Mouse (Mus musculus): ENCODE results near the gene Ehmt2.
A peak's percentile ranks its signal among the peaks of the same experiment; 100 is the strongest.

Gene Ehmt2

DNA sequence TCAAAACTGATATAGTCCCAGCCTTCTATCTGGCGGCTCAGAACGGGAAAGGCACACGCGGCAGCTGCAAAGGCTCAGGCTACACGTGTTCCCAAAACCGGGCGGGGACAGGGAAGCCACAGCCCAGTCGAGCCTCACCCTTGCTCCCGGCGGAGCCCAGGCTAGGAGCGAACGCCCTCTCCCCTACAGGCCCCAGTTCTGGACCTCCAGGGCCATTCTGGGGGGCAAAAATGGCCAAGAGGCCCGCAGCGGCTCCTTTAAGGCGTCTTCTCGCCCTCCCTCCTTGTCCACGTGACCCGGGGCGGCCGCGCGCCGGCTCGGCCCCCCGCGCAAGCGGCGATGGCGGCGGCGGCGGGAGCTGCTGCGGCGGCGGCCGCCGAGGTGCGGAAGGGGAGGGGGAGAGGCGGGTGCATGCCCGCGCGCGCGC is at the start of gene Ehmt2, which contains the start of gene C2:
TSS of gene Ehmt2 (plus strand) at position 310 of the 427 bp plus-strand sequence.
TSS of gene C2 (minus strand) at position 106 of the 427 bp plus-strand sequence.
- DNase-seq, result peak; percentile 80

DNA sequence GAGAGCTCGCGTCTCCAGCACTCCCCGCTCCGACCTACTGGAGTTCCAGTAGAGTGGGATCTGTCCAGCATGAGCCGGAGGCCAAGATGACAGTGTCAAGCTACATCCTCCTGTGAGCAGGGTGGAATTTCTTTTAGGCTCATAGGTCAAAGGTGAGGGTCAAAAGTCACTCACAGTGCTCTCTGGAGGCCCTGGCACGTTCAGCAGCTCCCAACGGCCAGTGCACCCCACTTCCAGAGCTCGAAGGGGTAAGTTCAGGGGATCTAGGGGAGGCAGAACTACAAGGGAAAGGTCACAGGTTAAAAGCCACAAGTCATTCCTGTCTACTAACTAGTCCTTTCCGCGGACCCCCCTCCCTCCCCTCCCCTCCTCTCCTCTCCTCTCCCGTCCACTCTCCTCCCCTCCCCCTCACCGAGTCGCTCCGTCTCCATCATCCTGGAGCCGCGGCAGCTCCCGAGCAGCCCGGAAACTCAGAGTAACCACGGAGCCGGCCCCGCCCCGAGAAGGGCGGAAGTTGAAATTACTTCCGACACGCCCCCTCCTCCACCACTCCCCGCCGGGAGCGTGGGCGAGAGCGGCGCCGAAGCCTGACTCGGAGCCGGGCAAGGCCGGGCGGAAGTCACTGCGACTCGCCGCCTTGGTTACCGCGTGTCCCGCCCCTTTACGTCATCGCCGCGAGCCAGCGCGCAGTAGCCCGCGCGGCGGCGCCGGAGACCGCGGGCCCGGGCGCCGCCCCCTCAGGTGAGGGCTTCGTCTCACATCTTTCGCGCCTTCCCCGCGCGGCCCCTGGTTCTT is 48.4 kb upstream of the Ehmt2 start, which contains the start of the genes Skiv2l and Nelfe:
TSS of gene Skiv2l (minus strand) at position 489 of the 795 bp plus-strand sequence.
TSS of gene Nelfe (plus strand) at position 670 of the 795 bp plus-strand sequence.
- DNase-seq, result peak; percentile 98

DNA sequence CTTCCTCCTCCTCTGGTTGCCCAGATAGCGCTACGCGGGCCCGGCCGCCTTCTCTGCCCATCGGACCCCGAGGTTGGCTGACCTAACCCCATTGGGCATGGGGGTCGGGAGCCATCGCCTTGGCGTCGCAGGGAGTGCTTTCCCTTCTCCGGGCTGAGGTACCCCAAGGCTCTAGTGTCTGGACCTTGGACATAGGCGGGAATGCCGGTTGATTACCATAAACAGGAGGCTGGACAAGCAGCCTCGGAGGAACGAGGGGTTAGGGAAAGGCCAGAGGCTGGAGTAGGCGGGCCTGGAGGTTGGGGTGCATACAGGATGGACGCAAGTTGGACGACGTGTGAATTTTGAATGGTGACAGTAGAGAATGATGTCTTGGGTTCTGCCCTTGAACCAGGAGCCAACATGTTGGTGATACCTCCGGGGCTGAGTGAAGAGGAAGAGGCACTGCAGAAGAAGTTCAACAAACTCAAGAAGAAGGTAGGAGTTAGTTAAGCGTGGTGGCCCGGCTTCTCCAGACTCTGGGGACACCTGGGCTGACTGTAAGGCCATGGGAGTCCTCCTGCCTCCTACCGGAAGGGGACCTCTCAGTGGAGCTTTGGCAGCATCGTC is 47.6 kb upstream of the Ehmt2 start:
- no peak for DNase-seq

DNA sequence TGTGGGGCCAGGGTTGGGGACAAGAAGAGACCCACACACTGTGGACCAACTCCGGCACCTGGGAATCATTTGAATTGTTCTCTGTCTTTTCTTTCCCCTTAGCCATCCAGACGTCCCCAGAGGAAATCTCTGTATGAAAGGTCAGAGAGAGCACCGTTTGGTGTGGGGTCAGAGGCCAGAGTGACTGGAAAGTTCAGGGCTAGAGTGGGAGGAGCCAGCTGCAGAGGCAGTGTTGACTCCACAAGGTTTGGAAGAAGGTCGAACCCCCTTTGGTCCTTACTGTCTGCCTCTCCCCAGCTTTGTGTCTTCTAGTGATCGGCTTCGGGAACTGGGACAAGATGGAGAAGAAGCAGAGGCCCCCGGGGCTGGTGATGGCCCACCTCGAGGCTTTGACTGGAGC is 44.8 kb upstream of the Ehmt2 start:
- DNase-seq, result no peak

DNA sequence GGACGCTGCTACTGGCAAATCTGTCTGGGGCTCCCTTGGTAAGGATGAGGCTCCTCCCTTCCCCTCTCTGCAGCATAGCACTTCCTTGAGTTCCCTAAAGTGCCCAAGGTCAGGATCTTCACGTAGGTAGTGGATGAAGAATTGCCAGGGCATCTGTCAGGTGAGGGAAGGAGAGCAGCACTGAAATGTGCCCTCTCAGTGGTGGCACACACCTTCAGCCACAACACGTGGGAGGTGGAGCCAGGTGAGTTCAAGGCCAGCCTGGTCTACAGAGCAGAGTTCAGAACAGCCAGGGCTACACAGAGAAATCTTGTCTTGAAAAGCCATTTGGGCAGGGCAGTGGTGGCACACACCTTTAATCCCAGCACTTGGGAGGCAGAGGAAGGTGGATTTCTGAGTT is 43.5 kb upstream of the Ehmt2 start:
- no peak for DNase-seq

DNA sequence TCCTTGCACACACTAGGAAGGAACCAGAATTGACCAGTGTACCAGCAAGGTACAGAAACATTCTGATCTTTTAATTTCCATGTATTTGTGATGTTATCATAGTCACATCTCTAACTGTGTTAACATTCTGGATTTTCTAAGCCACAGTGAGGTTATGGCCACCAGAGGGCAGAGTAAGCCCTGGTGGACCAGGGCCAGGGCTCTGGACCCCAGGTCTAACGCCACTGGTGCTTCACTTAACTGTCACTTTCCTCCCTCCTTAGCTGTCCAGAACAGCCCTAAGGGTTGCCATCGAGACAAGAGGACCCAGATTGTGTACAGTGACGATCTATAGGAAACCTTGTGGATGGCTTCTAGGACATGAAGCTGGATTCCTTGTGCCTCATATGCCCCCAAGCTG is 42.4 kb upstream of the Ehmt2 start:
- peak; percentile 50 for DNase-seq

DNA sequence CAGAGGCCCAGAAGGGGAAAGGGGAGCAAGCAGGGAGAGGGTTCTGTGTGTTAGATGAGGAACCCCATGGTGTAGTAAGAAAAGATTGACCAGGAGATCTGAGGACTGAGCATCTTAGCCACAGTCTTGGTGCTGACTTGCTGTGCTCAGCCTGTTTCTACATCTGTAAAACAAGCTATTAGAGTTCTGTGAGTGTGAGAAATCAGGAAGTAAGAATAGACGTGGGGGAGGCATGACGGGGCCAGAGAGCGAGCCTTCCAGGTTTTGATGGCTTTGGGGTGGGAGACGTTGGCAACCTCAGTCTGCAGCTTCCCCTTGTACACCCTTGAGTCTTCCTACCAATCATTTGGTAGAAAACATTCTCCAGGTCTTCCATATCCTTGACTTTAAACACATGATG is 39.6 kb upstream of the Ehmt2 start:
- DNase-seq, result no peak

DNA sequence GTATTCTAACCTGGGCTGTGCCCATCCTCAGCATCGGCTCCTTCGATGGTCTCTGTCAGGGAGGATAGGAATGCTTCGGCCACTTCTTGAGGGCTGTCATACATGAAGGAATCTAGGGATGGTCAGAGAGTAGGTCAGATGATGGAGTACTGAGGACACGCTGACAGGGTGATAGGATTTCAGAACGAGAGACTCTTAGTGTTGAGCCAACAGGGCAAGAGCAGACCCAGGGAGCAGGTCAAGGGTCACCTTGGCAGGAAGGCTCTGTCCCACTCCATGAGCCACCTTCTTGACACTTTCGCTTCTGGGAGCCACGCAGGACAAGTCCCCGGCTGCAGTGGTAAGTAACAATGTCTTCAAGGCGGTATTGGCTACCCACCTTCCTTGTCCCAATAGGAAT is 37.8 kb upstream of the Ehmt2 start:
- no peak for DNase-seq

DNA sequence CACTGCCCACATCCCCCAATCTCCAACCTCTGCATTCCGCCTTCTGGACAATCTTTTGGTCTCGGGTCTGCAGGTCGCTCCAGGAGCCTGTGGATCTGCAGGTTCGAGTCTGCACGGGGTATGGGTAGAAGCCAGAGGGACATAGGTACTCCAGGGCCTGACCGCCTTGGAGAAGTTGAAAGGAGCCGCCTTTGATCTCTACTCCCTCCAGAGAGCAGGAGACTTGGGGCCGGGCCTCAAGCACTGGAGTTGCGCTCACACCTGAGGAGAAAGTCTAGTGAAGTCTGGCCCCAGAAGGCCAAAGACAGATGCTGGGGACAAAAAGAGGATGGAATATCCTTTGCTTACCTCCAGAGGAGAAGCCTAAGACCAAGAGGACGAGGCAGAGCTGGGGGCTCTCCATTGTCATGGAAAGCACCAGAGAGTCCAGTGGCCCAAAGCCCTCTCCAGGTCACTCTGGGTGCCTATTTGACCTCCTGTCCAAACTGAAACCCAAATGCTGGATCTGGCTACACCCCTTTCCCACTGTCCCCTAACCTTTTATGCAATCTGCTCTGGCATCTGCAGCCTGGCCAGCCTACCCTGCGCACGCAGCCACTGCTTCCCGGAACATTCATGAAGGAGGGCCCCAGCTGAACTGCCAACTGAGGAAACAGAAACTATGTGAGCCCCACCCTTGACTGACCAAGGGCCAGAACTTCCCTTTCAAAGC is 36.4 kb upstream of the Ehmt2 start:
- peak; percentile 36 for DNase-seq

DNA sequence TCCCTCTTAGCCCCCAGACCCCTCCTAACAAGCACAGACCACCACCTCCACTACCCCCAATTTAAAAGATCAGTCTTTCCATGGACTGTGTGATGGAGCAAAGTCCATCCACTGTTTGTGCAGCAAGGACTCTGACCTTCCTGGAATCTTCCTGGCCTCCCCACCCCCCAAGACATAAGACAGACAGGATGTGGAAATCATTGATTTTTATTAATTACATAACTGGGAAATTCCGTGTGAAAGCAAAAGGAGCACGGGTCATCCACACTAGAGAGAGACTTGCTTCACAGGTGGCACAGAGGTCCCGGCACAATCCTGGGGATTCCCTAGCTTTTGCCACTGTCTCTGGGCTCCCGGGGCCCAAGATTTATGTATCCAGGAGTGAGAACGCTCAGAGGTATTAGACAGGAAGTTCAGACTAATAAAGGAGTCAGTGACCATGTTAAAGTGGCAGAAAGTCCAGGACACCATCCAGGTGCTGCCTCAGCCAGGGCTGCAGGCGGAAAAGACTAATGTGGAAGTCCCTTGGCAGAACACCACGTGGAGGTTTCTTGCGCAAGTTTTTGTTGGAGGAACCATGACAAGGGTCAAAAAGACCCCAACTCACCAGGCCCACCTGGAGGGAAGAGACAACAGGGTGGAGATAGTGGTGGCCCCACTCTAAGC is 35.7 kb upstream of the Ehmt2 start, which contains the start of gene Cfb:
TSS of gene Cfb (minus strand) at position 103 of the 666 bp plus-strand sequence.
- DNase-seq, result no peak

DNA sequence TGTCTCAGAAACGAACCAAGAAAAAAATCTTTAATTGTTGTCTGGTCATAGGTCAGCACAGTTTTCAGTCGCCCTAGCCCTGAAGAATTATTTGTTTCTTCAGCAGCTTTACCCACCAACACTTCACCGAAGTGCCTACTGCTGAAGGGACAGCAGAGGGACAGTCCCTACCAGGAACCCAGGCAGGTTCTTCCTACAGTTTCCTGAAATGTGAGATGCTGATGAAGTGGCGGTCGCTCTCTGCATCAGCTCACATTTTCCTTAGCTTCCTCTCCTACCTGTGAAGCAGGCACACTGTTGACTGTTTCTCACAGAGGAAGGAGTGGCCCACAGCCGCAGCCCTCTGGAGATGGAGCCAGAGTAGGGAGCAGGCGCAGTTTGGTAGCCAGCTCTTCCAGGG is 32.3 kb upstream of the Ehmt2 start:
- no peak for DNase-seq

DNA sequence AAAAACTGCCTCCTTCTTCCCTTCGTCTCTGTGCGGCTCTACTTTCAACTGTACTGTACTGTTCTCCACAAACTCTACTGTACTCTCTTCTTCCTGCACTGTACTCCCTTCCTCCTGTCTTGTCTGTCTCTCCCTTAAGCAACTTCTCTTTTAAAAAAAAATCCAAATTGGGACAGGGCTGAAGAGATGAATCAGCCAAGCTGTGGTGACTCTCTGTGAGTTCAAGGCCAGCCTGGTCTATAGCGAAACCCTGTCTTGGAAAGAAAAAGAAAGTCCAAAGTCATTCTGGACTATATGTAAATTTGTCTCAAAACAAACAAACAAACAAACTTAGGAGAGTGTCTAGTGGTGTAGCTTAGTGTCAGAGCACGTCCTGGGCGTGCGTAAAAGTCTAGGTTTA is 23.9 kb upstream of the Ehmt2 start:
- DNase-seq, result no peak

DNA sequence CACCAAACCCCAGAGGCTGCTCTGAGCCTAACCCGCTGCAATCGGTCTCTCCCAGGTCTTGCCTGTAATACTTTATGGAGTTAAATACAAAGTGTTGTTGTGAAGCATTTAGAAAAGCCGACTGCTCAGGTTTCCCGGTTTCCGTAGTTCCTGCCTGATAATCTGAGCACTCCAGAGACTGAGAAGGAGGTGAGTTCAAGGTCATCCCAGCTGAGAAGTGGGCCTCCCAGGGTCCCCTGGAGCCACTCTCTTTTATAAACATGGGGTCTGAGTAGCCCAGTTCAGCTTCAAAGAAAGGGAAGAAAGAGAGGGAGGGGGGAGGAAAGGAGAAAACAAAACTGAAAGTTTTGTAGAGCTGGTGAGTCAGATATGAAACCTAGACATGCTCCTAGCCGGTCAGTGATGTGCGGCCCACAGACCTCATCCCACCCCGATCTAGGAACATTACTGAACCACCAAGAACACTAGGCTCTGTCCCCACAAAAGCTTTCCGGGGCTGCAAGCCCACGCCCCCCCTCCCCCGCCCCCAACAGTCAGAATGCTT is 18.9 kb upstream of the Ehmt2 start, which contains the start of gene Zbtb12:
TSS of gene Zbtb12 (plus strand) at position 148 of the 544 bp plus-strand sequence.
- DNase-seq, result no peak

DNA sequence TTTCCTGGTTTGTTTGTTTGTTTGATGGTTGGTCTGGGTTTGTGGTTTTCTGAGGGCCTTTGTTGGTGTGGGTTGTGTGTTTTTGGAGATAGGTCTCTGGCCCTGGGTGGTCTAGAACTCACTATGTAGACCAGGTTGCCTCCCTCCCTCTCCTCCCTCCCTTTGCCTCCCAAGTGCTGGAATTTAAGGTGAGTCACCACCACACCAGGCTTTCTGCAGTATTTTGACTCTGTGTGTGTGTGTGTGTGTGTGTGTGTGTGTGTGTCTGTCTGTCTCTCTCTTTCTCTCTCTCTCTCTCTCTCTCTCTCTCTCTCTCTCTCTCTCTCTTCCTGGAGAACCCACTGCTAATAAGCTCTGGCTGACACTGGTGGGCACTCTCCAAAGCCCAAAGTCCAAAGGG is 17.1 kb upstream of the Ehmt2 start:
- DNase-seq, result no peak

DNA sequence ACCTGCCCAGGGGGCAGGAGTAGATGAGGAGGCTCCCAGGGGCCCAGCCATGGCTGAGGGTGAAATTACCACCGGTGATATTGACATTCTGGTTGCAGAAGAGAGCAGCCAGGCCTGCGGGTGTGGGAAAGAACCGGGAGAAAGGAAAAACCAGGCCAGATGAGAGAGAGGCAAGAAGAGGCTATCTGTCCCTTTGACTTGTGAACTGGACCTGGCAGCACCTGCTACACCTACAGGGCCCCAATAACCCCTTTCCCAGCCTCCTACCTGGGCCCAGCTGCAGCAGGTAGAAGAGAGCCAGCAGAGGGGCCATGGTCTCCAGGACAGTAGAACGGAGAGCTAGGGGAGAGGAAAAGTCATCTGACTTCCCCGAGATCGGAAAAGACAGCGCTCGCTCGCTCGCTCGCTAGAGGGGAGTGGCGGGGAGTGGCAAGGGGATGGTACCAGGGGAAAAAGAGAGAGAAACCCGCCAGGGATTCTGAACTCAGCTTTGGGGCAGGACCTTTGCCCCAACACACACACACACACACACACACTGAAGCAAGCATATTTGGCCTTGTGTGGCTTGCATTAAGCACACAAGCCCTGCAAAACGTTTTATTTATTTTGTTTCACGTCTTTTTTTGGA is 16.5 kb upstream of the Ehmt2 start, which contains the start of gene Gm20547:
TSS of gene Gm20547 (minus strand) at position 360 of the 628 bp plus-strand sequence.
- peak; percentile 45 for DNase-seq

DNA sequence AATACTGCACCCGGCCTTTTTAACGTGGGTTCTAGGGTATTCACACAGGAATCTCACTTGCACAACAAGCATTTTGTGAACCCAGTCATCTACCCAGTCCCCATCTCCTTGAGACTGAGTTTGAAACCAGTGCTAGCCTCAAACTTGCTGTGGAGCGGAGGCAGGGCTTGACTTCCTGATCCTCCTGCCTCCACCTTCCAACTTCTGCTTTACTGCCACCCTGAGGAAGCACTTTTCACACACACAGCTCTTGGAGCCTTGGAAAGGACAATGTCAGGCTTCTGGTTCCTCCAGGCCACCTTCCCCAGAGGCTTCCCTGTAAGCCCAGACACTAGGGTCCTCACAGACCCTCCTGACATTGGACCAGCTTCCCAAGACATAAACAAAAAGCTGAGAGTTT is 14.9 kb upstream of the Ehmt2 start:
- no peak for DNase-seq

DNA sequence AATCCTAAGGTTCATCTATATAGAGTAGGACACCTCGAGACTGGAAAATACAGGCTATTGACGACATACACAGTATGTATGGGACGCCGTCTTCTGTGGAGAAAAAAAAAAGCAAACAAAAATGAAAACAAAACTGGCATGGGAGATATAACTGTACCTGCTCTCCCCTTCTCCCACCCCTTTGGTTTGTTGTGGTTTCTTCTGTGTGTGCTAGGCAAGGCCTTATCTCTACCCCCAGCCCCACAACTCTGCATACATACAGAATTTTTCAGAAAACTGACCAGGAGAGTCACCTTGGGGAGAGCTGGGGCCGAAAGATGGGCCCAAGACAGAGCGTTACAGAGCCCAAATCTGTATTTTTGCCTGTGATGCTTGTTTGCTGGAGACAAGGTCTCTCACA is 13.6 kb upstream of the Ehmt2 start:
- DNase-seq, result no peak

DNA sequence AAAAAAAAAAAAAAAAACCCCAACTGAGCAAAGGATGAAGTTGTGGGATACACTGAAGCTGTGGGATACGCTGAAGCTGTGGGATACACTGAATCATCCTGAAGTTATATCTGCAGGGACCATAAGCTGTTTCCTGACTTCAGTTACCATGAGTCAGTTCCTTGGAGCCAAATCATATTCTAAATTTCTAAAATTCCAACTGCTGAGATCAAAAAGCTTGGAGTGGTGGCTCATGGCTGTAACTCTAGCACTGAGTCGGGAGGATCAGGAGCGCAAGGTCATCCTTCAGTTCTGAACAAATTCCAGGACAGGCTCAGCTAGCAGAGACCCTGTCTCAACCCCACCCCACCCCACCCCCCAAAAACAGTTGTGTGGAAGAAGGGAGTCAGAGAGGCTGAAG is 12.7 kb upstream of the Ehmt2 start:
- no peak for DNase-seq

DNA sequence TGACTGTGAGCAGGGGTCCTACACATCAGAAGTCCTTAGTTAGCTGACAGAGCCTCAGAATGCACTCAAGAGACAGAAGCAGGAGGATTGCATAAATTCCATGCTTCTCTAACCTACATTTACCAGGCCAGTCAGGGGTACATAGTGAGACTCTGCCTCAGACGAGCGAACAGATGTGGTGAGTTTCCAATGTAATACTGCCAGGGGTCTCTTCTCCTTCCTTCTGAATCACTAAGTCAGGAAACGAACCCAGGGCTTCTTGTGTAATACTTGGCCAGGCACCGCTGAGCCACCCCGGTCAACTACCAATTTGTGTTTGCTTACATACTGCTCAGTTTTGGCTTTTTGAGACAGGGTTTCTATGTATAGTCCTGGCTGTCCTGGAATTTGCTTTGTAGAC is 10.3 kb upstream of the Ehmt2 start:
- DNase-seq, result no peak

DNA sequence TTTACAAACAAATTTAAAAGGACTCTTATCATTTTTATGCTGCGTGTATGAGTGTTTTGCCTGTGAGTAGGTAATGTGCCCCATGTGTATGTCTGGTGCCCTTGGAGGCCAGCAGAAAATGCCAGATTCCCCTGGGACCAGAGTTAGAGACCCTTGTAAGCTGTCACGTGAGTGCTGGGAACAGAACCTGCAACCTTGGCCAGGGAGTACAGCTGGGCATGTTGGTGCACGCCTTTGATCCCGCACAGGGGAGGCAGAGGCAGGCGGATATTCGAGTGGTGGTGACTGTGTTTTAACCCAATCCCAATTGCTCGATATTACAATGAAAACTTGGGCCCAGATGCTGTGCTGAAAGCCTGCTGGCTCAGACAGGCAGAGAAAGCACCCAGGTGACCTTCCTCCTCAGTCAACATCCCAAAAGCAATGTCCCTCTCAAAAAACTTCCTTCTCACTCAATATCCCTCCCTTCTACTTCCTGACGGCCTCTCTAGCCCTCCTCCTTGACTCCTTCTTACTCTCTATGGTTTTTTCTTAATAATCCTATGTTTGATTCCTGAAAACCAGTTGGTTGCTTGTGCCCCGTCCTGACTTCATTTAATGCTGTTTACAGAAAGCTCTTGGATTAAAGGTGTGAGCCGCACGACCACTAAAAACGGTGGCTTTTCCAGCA is 8.1 kb upstream of the Ehmt2 start:
- no peak for DNase-seq

DNA sequence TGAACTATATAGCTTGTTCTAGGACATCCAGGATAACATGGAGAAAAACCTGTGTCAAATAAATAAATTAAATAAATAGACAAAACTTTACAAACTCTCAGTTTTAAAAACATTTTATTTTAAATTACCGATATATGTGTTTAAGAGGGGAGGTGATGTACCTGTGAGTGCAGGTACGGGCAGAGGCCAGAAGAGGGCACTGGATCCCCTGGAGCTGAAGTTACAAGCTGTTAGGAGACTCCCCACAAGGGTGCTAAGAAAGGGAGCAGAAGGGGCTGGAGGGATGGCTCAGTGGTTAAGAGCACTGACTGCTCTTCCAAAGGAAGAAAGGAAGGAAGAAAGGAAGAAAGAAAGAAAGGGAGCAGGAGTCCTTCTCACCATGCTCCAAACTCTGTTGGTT is 6.9 kb upstream of the Ehmt2 start:
- DNase-seq, result no peak
